Mouse (Mus musculus): ENCODE results near the gene Me1.

Gene Me1

DNA sequence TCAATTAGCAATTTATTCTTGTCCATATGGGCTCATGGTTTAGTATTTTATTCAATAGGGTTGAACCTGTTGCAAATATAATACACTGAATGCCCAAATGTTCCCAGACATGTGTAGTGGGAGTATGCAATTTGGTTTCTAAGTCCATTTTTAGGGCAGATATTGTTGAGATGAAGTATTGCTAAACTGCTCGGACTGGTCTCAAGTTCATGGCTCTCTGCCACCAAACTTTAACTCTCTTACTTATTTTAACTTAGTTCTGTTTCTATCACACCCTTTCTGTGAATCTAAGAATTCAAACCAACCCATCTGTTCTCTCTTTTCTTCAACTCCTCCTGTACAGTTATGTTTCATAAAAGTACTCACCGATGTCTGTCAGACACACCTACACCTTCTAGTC lies 35.4 kb downstream of the Me1 start:
- DNase-seq (ENCODE audit: extremely low spot score, low read depth, low spot score): no peak

DNA sequence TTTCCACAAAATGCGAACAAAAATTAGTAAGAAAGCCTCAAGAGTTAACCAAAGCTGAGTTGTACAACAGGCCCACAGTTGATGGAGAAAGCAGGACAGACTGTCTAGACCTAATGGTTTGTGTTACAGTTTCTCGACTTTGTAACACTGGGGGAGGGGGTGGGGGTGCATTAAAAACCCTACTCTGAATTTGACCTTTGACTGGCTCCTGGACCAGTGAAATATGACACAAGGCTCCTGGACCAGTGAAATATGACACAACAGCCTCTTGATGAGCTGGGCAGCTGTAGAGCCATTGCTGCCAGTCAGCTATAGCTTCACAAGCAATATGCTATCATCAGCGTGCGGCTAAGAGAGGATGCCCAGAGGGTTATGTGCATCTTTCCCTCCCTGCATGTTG lies 37.4 kb downstream of the Me1 start:
- DNase-seq (ENCODE audit: extremely low spot score, low read depth, low spot score): no peak

GRCm38 (mm10) chr9:86652194-86652593 lies 43.6 kb downstream of the Me1 start:
- DNase-seq (ENCODE audit: extremely low spot score, low read depth, low spot score): no peak

GRCm38 (mm10) chr9:86651254-86651653 lies 44.5 kb downstream of the Me1 start:
- DNase-seq (ENCODE audit: extremely low spot score, low read depth, low spot score): no peak

DNA sequence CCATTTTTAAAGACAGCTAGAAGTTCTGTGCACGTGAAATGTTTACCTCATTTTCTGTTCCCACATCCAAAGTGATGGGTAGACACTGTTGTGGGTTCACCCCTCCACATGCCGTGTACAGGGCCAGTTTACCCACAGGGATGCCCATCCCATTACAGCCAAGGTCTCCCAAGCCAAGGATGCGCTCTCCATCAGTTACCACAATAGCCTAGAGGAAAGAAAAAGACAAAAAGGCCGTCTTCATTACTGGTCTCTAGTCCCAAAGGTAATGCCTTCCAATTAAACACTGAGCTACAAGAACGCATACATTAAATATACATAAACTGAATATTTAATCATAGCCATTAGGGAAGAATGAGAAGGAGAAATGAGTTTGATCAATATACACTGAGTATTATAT lies 44.9 kb downstream of the Me1 start:
- no peak for DNase-seq (ENCODE audit: extremely low spot score, low read depth, low spot score)

GRCm38 (mm10) chr9:86647931-86648550 lies 47.7 kb downstream of the Me1 start:
- no peak for DNase-seq (ENCODE audit: extremely low spot score, low read depth, low spot score)

- no peak for DNase-seq (ENCODE audit: extremely low spot score, low read depth, low spot score)
Measured at GRCm38 (mm10) chr9:86646807-86647206, 48.9 kb downstream of the Me1 start.

- no peak for DNase-seq (ENCODE audit: extremely low spot score, low read depth, low spot score)
Measured at GRCm38 (mm10) chr9:86643497-86643896, 52.3 kb downstream of the Me1 start.

GRCm38 (mm10) chr9:86638771-86639170 lies 57.0 kb downstream of the Me1 start:
- no peak for DNase-seq (ENCODE audit: extremely low spot score, low read depth, low spot score)

GRCm38 (mm10) chr9:86631153-86631552 lies 64.6 kb downstream of the Me1 start:
- no peak for DNase-seq (ENCODE audit: extremely low spot score, low read depth, low spot score)

- no peak for DNase-seq (ENCODE audit: extremely low spot score, low read depth, low spot score)
Measured at GRCm38 (mm10) chr9:86630352-86630931, 65.3 kb downstream of the Me1 start.

DNA sequence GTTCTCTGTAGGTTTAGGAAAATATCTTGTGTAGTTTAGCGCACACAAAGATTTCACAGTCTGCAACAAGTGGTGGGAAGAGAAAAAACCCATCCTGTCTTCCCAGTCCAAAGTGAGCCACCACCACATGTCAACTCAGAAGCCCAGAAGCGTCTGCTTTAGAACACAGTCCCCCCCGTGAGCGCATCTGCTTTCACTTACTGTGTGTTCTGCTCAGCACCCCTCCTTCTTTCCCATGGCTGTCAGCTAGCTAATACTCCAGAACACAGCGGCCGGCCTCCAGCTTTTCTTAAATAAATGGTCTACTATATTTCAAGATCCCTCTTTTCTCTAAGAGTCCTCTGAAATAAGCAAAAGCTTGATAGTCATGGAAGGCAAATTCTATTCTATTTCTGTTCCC lies 66.4 kb downstream of the Me1 start:
- DNase-seq (ENCODE audit: extremely low spot score, low read depth, low spot score): no peak

- no peak for DNase-seq (ENCODE audit: extremely low spot score, low read depth, low spot score)
Measured at GRCm38 (mm10) chr9:86627745-86628496, 67.8 kb downstream of the Me1 start.

- DNase-seq (ENCODE audit: extremely low spot score, low read depth, low spot score): no peak
Measured at GRCm38 (mm10) chr9:86626906-86627305, 68.8 kb downstream of the Me1 start.

GRCm38 (mm10) chr9:86624781-86625180 lies 71.0 kb downstream of the Me1 start:
- no peak for DNase-seq (ENCODE audit: extremely low spot score, low read depth, low spot score)

DNA sequence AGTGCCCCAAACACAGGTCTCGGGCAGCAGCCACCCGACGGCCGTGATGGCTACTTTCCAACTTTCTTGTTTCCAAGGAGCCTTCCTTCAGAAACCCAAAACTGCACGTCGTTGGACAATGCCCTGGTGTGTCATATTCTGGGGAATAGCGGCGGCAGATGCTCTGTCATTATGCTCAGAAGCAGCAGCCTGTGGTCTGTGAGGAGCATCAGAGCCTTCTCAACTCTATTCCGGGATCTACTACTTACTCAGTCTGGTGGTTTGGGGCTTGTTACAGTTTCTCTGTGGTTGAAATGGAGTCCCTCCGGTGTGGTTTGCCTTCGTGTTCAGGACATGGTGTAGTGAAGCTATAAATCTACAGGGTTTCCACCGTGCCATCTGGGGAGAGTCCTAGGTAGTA lies 71.7 kb downstream of the Me1 start:
- DNase-seq (ENCODE audit: extremely low spot score, low read depth, low spot score): no peak

GRCm38 (mm10) chr9:86622062-86622461 lies 73.7 kb downstream of the Me1 start:
- no peak for DNase-seq (ENCODE audit: extremely low spot score, low read depth, low spot score)

DNA sequence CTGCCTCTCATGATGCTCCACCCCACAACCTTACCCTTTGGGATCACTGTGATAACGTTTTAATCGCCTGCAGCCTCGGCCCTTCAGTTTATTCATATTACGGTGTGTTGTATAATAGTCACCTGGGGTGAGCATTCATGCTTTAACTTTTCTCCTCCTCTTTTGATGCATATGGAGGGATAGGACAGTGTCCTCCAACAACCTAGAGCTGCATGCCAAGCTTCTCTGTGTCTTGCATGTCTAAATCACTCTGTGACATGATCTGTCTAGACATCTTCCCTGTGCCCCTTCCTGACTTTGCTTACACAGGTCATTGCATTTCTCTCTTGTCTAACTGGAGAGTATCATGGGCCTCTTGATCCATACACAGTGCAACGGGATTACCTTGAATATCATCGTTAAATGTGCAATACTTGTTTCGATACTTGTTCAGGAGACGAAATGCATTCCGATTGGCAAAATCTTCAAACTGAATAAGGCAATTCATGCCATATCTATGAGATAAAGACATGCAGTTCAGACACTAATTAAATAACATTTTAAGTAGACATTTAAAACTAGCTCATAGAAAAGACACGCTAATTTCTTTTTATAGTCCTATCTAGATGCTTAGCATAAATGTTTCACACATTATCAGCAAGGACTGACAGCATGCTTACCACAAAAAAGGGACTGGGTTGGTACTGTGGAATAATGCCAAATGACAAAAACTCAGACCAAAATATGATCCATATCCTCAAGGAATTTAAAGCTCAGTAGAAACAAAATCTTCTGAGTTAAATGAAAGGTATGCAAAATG lies 76.2 kb downstream of the Me1 start:
- no peak for DNase-seq (ENCODE audit: extremely low spot score, low read depth, low spot score)

DNA sequence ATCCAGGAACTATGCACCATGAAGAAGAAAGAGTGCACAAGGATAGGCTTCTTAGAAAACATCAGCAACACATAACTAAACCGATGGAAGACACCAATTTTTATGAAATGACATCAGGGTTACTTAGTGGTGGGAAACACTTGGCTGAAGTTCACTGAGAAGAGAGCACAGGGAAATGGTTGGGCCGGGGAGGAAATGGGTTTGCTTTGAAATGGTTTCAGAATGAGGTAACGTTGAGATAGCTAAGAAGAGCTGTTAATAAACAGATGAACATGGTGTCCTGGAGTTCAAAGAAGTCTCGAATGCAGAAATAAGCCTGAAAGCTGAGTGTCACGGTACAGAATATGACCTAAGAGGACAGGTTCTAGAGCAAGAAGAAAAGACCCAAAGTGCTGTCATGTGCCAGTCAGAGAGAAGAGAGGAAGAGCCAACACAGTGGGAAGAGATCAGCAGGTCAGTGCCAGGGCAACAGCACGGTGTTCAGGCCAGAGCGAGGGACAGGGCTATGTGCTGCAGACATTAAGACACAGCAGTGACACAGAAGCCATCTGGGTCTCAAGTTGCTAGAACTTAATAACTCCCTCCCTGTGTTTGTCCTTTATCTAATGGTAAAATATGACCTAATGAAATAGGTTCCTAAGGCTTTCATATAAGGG lies 77.8 kb downstream of the Me1 start:
- DNase-seq (ENCODE audit: extremely low spot score, low read depth, low spot score): no peak

- DNase-seq (ENCODE audit: extremely low spot score, low read depth, low spot score): no peak
Measured at GRCm38 (mm10) chr9:86615765-86616164, 80.0 kb downstream of the Me1 start.

GRCm38 (mm10) chr9:86612091-86612490 lies 83.7 kb downstream of the Me1 start:
- no peak for DNase-seq (ENCODE audit: extremely low spot score, low read depth, low spot score)

Data from hindlimb bud, embryonic 11.5 days (tissue).